Mouse (Mus musculus) brain, embryonic 14.5 days (tissue): Measurements from ENCODE around the gene Olfr641. TPM values are rescaled to one million over a fixed set of nuclear protein-coding genes. Genes with fewer than 3 reads are reported as not detected.

Experiments
- DNase-seq: peaks from one replicate; pipeline ENCODE4 v3.0.0-alpha.2; 2011; ENCODE audit warnings: low read depth
- CTCF ChIP-seq: fragments of 200-500 bp; IDR thresholded peaks from 2 replicates; pipeline ENCODE4 v1.5.1; 2012; ENCODE audit warnings: inconsistent platforms, mild to moderate bottlenecking, moderate library complexity, borderline replicate concordance; ENCODE audit not compliant: insufficient read depth, insufficient read length; ENCODE audit errors: extremely low read depth
- POLR2A ChIP-seq: fragments of 200-500 bp; IDR thresholded peaks from 2 replicates; pipeline ENCODE4 v1.6.1; 2012; ENCODE audit warnings: mild to moderate bottlenecking, inconsistent platforms, borderline replicate concordance; ENCODE audit not compliant: poor library complexity, insufficient read depth, insufficient read length, severe bottlenecking; ENCODE audit errors: extremely low read depth
- polyA plus RNA-seq: library from polyadenylated mRNA; depleted of rRNA; stranded (reverse); fragments of >200 nt; gene quantifications from 2 replicates; pipeline ENCODE4 v1.2.3, GENCODE M21; 2012; rRNA removed

The Olfr641 gene
- polyA plus RNA-seq, 1 experiment = not detected

DNA sequence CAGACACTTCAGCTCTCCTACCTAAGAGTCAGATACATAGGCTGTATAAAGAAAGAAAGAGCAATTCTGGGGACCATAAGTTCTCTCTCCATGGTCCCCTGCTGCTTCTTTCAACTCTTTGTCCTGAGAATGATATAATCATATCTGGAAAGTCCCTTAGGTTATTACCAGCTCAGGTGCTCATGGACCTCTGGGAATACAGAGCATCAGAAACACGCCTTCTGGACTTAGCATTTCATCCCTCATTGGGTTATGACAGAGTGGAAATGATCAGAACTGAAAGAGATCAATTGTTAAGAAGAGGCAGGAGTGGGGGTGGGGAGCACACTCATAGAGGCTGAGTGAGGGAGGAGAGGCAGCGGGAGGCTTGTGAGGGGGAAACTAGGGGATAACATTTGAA, 36.5 kb downstream of the Olfr641 start, which contains the start of gene Olfr644:
Gene Olfr644, minus strand, starts transcription at position 101 of the 400 bp plus-strand sequence.
- TF ChIP-seq POLR2A = no peak
- TF ChIP-seq CTCF = no peak

DNA sequence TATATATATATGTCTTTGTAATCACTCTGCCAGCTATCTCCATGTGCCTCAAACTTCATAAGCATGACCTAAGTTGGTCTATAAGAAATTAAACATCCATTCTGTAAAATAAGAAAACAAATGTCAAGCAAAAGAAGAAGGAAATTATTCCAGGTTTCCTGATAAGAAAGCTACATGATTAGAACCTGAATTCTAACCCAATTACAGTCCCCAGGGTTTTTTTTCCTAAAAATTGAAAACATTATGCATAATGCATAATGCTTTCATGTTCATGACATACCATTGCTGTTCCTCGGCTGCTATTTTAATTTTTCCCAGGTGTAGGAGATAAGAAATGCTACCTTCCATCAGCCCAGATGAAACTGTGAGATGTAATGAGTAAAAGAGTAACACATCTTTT, 50.1 kb downstream of the Olfr641 start, which contains the start of gene Olfr645:
Gene Olfr645, minus strand, starts transcription at position 101 of the 400 bp plus-strand sequence.
- TF ChIP-seq CTCF (no peak), POLR2A (no peak)
- DNase-seq = no peak

More for the DNA sequence above, 36.5 kb downstream of the Olfr641 start, which contains the start of gene Olfr644:
- no peak for DNase-seq

Other genes starting within 250 kb of the Olfr641 start
- gene Olfr67, start 243.6 kb upstream of the Olfr641 start, polyA plus RNA-seq = not detected in 2 replicates
- 1,200 and 1,643 TPM in 2 replicates for gene Hbb-bt, start 221.4 kb upstream of the Olfr641 start, polyA plus RNA-seq
- 4,622 and 5,050 TPM in 2 replicates for gene Hbb-bs, start 207.3 kb upstream of the Olfr641 start, polyA plus RNA-seq
- not detected in 2 replicates for gene Hbb-bh2, start 194.9 kb upstream of the Olfr641 start, polyA plus RNA-seq
- 4.5 and 6.0 TPM in 2 replicates for gene Hbb-bh1, start 192.3 kb upstream of the Olfr641 start, polyA plus RNA-seq
- gene Hbb-y, start 182.2 kb upstream of the Olfr641 start, polyA plus RNA-seq = 331 and 571 TPM in 2 replicates
- not detected in 2 replicates for gene Olfr66, start 149.2 kb upstream of the Olfr641 start, polyA plus RNA-seq
- gene Olfr64, start 141.0 kb upstream of the Olfr641 start, polyA plus RNA-seq = not detected in 2 replicates
- not detected in 2 replicates for gene Olfr65, start 132.0 kb upstream of the Olfr641 start, polyA plus RNA-seq
- gene Olfr631, start 106.6 kb upstream of the Olfr641 start, polyA plus RNA-seq = not detected in 2 replicates
- gene Olfr632, start 101.1 kb upstream of the Olfr641 start, polyA plus RNA-seq = not detected in 2 replicates
- not detected in 2 replicates for gene Olfr633, start 91.0 kb upstream of the Olfr641 start, polyA plus RNA-seq
- not detected in 2 replicates for gene Olfr635, start 64.3 kb upstream of the Olfr641 start, polyA plus RNA-seq
- not detected in 2 replicates for gene Olfr638, start 36.7 kb upstream of the Olfr641 start, polyA plus RNA-seq
- not detected in 2 replicates for gene Olfr639, start 18.1 kb upstream of the Olfr641 start, polyA plus RNA-seq
- not detected in 2 replicates for gene Olfr640, start 9.9 kb upstream of the Olfr641 start, polyA plus RNA-seq
- not detected in 2 replicates for gene Olfr642, start 17.2 kb downstream of the Olfr641 start, polyA plus RNA-seq
- gene 4930516K23Rik, start 26.0 kb downstream of the Olfr641 start, polyA plus RNA-seq = not detected in 2 replicates
- gene Olfr644, start 36.4 kb downstream of the Olfr641 start, polyA plus RNA-seq = not detected in 2 replicates
- not detected in 2 replicates for gene Olfr645, start 50.0 kb downstream of the Olfr641 start, polyA plus RNA-seq
- not detected in 2 replicates for gene Olfr646, start 69.4 kb downstream of the Olfr641 start, polyA plus RNA-seq
- not detected in 2 replicates for gene Ubqln5, start 94.4 kb downstream of the Olfr641 start, polyA plus RNA-seq
- gene Olfr643, start 102.0 kb downstream of the Olfr641 start, polyA plus RNA-seq = not detected in 2 replicates
- gene Ubqln3, start 107.8 kb downstream of the Olfr641 start, polyA plus RNA-seq = not detected in 2 replicates
- gene Ubqlnl, start 115.1 kb downstream of the Olfr641 start, polyA plus RNA-seq = not detected in 2 replicates
- not detected in 2 replicates for gene Olfm5, start 129.4 kb downstream of the Olfr641 start, polyA plus RNA-seq
- 0.08 and 0.10 TPM in 2 replicates for gene Olfr648, start 147.9 kb downstream of the Olfr641 start, polyA plus RNA-seq
- gene Olfr649, start 160.5 kb downstream of the Olfr641 start, polyA plus RNA-seq = not detected in 2 replicates
- 0.29 and 0.47 TPM in 2 replicates for gene Trim6, start 183.3 kb downstream of the Olfr641 start, polyA plus RNA-seq
- 1.3 and 1.4 TPM in 2 replicates for gene Trim34a, start 209.0 kb downstream of the Olfr641 start, polyA plus RNA-seq